1 mouse cellular context compared by ENCODE assay signal in genomic region chrX:164419471-164419939, GRCm38 (mm10).
TF ChIP-seq lines count a peak whose summit lies in the region.

TSS of gene Piga (plus strand) at chrX:164419787.

TF ChIP-seq in CH12.LX, 34 proteins besides CTCF, POLR2A, EP300 and RAD21 (continued from another document):
- TF ChIP-seq SMC3 (IDR thresholded peaks at IDR 0.05; ENCODE audit: low read depth, low read length) (no peak), PAX5 (IDR thresholded peaks at IDR 0.05; ENCODE audit: low read length) (no peak), IRF4 (IDR thresholded peaks at IDR 0.05; ENCODE audit: low read depth, low read length) (no peak), GABPA (IDR thresholded peaks at IDR 0.05; ENCODE audit: insufficient replicate concordance, low read depth, low read length) (no peak), MXI1 (IDR thresholded peaks at IDR 0.05; ENCODE audit: low read depth, low read length) (peak; percentile 63; the same call in 1 of the 2 replicates), MEF2A (IDR thresholded peaks at IDR 0.05; ENCODE audit: borderline replicate concordance, low read depth, low read length) (no peak), UBTF (IDR thresholded peaks at IDR 0.05; ENCODE audit: low read depth, low read length) (no peak), KAT2A (IDR thresholded peaks at IDR 0.05; ENCODE audit: insufficient replicate concordance, low read length) (no peak), HCFC1 (IDR thresholded peaks at IDR 0.05; ENCODE audit: low read depth, low read length) (peak; percentile 69), ETS1 (conservative IDR thresholded peaks at IDR 0.05; ENCODE audit: low read depth, low read length) (no peak), MAZ (IDR thresholded peaks at IDR 0.05; ENCODE audit: low read depth, low read length) (no peak), RCOR1 (conservative IDR thresholded peaks at IDR 0.05; ENCODE audit: low read depth, low read length) (no peak), SIN3A (IDR thresholded peaks at IDR 0.05; ENCODE audit: low read length) (peak; percentile 53; the same call in 1 of the 2 replicates), POLR2AphosphoS2 (IDR thresholded peaks at IDR 0.05; ENCODE audit: low read depth, low read length) (no peak), NELFE (IDR thresholded peaks at IDR 0.05; ENCODE audit: low read depth, low read length) (peak; percentile 68; the same call in 1 of the 2 replicates), ZNF384 (IDR thresholded peaks at IDR 0.05; ENCODE audit: low read depth, low read length) (no peak), MYC (IDR thresholded peaks at IDR 0.05; ENCODE audit: low read depth, low read length) (no peak), USF1 (IDR thresholded peaks at IDR 0.05; ENCODE audit: low read depth, low read length) (no peak), USF2 (conservative IDR thresholded peaks at IDR 0.05; ENCODE audit: low read depth, low read length) (no peak), E2F4 (IDR thresholded peaks at IDR 0.05; ENCODE audit: insufficient replicate concordance, low read depth, low read length) (no peak), NRF1 (IDR thresholded peaks at IDR 0.05; ENCODE audit: low read depth, low read length) (peak; percentile 52), BHLHE40 (IDR thresholded peaks at IDR 0.05; ENCODE audit: low read depth, low read length) (no peak), MAFK (IDR thresholded peaks at IDR 0.05; ENCODE audit: insufficient replicate concordance, low read length) (no peak), MAX (IDR thresholded peaks at IDR 0.05; ENCODE audit: low read length) (no peak), JUND (conservative IDR thresholded peaks at IDR 0.05; ENCODE audit: low read depth, low read length) (no peak)
